Mouse (Mus musculus) forebrain, postnatal 0 days (tissue): Measurements from ENCODE around the gene Psenen. TPM values are rescaled to one million over a fixed set of nuclear protein-coding genes. Genes with fewer than 3 reads are reported as not detected.

Source experiments
- ATAC-seq: fragments of 200-750 bp; cut with Nextera tagmentation; 2 replicates; pipeline ENCODE4 v1.8.0; 2017; ENCODE audit warnings: mild to moderate bottlenecking, moderate library complexity
- DNase-seq: peaks from one replicate; pipeline ENCODE4 v3.0.0-alpha.2; 2015
- H3K27ac ChIP-seq: fragments of 300-500 bp; sonication (generic); 2 replicates; pipeline ENCODE4 v1.5.1; 2014; ENCODE audit warnings: low read depth, mild to moderate bottlenecking, antibody characterized with exemption, low read length, moderate library complexity, mixed read lengths
- H3K27me3 ChIP-seq: fragments of 300-500 bp; sonication (generic); 2 replicates; pipeline ENCODE4 v1.6.1; 2014; ENCODE audit warnings: mild to moderate bottlenecking, low read length, mixed read lengths; ENCODE audit not compliant: insufficient read depth
- H3K36me3 ChIP-seq: fragments of 300-500 bp; sonication (generic); 2 replicates; pipeline ENCODE4 v1.6.1; 2014; ENCODE audit warnings: mild to moderate bottlenecking, moderate library complexity; ENCODE audit not compliant: insufficient read depth
- H3K4me1 ChIP-seq: fragments of 300-500 bp; sonication (generic); 2 replicates; pipeline ENCODE4 v1.6.1; 2014; ENCODE audit warnings: antibody characterized with exemption; ENCODE audit not compliant: insufficient read depth
- H3K4me2 ChIP-seq: fragments of 300-500 bp; sonication (generic); 2 replicates; pipeline ENCODE4 v1.6.1; 2014; ENCODE audit warnings: low read depth, mild to moderate bottlenecking, moderate library complexity
- H3K4me3 ChIP-seq: fragments of 300-500 bp; sonication (generic); 2 replicates; pipeline ENCODE4 v1.5.1; 2014; ENCODE audit warnings: low read depth, low read length, mixed read lengths
- H3K9ac ChIP-seq: fragments of 300-500 bp; sonication (generic); 2 replicates; pipeline ENCODE4 v1.6.1; 2014; ENCODE audit warnings: mild to moderate bottlenecking
- H3K9me3 ChIP-seq: fragments of 300-500 bp; sonication (generic); 2 replicates; pipeline ENCODE4 v1.6.1; 2016; ENCODE audit warnings: low read length
- CTCF ChIP-seq: sonication (generic); IDR thresholded peaks from 2 replicates; pipeline ENCODE4 v1.5.1; 2016; ENCODE audit warnings: antibody characterized with exemption, control low read depth, low read depth
- WGBS: fragments of 180-500 bp; shearing (Covaris S2); extraction: QIAGEN DNeasy Blood & Tissue Kit; methylation state at CpG from one replicate; pipeline ENCODE4 v1.1.7; 2014; 5-methylcytosine and 5-hydroxymethylcytosine counted together
- polyA plus RNA-seq: library from polyadenylated mRNA; unstranded; fragments of >200 nt; fragmentation: Nextera tagmentation; extraction: Ambion mirVana; gene quantifications from 2 replicates; pipeline ENCODE4 v1.2.1, GENCODE M21; 2015
- total RNA-seq: library from RNA; depleted of rRNA; stranded (reverse); fragments of >200 nt; gene quantifications from 2 replicates; pipeline ENCODE4 v1.2.3, GENCODE M21; 2014

Gene Psenen
- total and polyA plus RNA-seq, 2 experiments from 2014 or later: 70.9 to 141 TPM

DNA sequence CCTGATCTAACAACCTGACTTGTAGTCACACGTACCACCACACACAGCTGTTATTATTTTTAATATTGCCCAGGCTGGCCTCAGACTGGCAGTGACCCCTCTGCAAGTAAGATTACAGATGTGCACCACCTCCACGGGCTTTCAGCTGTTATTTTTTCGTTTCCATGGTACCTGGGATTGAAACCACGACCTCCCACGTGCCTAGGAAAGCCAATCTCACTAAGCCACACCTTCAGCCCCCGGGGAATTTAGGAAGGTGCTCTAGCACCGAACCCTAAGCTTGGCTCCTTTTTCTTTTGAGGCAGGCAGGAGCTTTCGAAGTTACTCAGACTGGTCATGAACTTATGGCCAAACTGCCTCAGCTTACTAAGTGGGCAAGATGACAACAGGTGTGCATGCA lies 41.0 kb upstream of the Psenen start:
- no peak for DNase-seq
- no peak for TF ChIP-seq CTCF
- 60% methylated on average over 8 of the region's 8 CpGs for WGBS
- no peaks in the 10 kb centered on the region for H3K36me3 ChIP-seq
- no peaks in the 10 kb centered on the region for H3K9me3 ChIP-seq
- H3K4me2 ChIP-seq: no peak overlapping the region
- no peak overlapping the region for H3K27ac ChIP-seq
- ATAC-seq: no peak
- no peak overlapping the region for H3K9ac ChIP-seq
- no peaks in the 10 kb centered on the region for H3K27me3 ChIP-seq
- peaks cover 8% of the 10 kb centered on the region; the same call in 1 of the 2 replicates for H3K4me1 ChIP-seq
- H3K4me3 ChIP-seq: no peak overlapping the region

DNA sequence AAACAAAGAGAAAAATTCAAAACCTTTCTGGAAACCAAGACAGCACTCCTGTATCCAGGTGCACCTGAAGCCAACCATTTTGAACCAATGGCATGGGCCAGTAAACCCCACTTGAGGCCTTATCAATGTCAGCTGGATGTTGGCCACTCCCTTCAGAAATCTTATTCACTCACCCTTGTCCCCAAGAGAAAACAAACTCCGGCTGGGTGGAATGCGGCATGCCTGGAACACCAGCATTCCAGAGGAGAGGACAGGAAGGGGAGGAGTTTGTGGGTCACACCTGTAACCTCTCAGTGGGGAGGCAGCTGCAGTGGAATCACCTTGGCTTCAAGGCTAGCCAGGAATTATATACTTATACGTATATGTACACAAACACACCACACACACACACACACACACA lies 39.2 kb upstream of the Psenen start:
- 81% methylated on average over 3 of the region's 3 CpGs for WGBS
- Histone ChIP-seq H3K4me1 (peaks cover 8% of the 10 kb centered on the region; the same call in 1 of the 2 replicates), H3K27me3 (no peaks in the 10 kb centered on the region), H3K27ac (no peak overlapping the region), H3K9me3 (no peaks in the 10 kb centered on the region), H3K9ac (no peak overlapping the region), H3K4me3 (no peak overlapping the region), H3K36me3 (no peaks in the 10 kb centered on the region), H3K4me2 (no peak overlapping the region)
- ATAC-seq (no peak), DNase-seq (no peak)
- no peak for TF ChIP-seq CTCF

DNA sequence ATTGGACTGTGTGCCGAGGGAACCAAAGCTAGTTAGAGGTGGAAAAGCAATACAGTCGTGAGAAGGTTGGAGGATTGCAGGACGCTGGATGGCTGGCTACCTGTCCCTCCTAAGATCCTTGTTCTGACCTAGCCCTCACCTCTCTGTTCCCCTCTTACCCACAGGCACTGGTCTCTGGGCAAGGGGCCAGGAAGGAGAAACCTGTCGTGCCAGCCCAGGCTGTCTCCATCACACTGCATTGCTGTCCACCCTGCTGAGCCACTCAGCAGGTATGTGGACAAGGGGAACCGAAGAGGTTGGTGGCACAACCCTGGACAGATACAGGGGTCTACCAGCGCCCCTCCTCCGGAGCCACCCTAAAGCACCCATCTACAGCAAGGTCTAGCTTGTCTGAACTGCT lies 37.2 kb upstream of the Psenen start:
- peaks cover 8% of the 10 kb centered on the region; the same call in 1 of the 2 replicates for H3K4me1 ChIP-seq
- 65% methylated on average over 7 of the region's 7 CpGs for WGBS
- ATAC-seq: no peak; the same call in 1 of the 2 replicates

DNA sequence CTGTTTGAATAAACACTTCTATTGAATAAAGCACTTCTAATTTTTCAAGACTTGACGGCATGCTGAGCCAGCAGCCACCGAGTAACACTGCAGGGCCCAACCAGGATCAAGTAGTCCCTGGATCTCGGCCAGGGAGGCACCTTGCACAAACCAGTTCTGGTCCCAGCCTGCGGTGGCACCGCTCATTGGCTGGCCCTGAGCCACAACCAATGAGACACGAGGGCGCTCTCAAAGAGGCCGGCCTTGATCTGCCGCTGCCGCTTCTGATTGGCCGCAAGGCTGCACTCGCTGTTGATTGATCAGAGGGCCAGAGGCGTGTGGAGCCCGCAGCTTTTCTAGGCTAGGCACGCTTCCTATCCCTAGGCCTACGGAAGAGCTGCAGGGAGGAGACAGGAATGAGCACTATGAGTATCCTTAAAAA lies 36.5 kb upstream of the Psenen start:
- ATAC-seq: peak; percentile 99
- H3K9ac ChIP-seq: no peak overlapping the region
- no peaks in the 10 kb centered on the region for H3K36me3 ChIP-seq
- peak; percentile 95 for DNase-seq
- H3K4me3 ChIP-seq: 0 out of 2 replicates have a peak overlapping the region, but pooled peaks have one; percentile 11
- WGBS: 3% methylated on average over 16 of the region's 16 CpGs
- no peak overlapping the region for H3K27ac ChIP-seq
- H3K9me3 ChIP-seq: no peaks in the 10 kb centered on the region
- no peaks in the 10 kb centered on the region for H3K27me3 ChIP-seq
- peaks cover 8% of the 10 kb centered on the region; the same call in 1 of the 2 replicates for H3K4me1 ChIP-seq
- peak overlapping the region; percentile 38 for H3K4me2 ChIP-seq
- no peak for TF ChIP-seq CTCF

More for the DNA sequence above, 37.2 kb upstream of the Psenen start:
- no peak overlapping the region for H3K27ac ChIP-seq
- no peaks in the 10 kb centered on the region for H3K36me3 ChIP-seq
- H3K9ac ChIP-seq: no peak overlapping the region
- H3K4me3 ChIP-seq: no peak overlapping the region
- no peaks in the 10 kb centered on the region for H3K9me3 ChIP-seq
- no peak for TF ChIP-seq CTCF
- DNase-seq: no peak
- H3K4me2 ChIP-seq: peak overlapping the region; percentile 38; the same call in 1 of the 2 replicates
- no peaks in the 10 kb centered on the region for H3K27me3 ChIP-seq

- Histone ChIP-seq H3K4me2 (peak within 1 kb of the TSS; percentile 38), H3K36me3 (no peaks in the 10 kb centered on the region), H3K4me3 (0 out of 2 replicates have a peak within 1 kb of the TSS, but pooled peaks have one; percentile 11), H3K9ac (no peak within 1 kb of the TSS), H3K27ac (no peak within 1 kb of the TSS), H3K9me3 (no peaks in the 10 kb centered on the region), H3K4me1 (peaks cover 8% of the 10 kb centered on the region; the same call in 1 of the 2 replicates), H3K27me3 (no peaks in the 10 kb centered on the region)
- TF ChIP-seq CTCF: no peak
- ATAC-seq (no peak), DNase-seq (no peak)
- 95% methylated on average over 12 of the region's 12 CpGs for WGBS
Measured at GRCm38 (mm10) chr7:30598786-30599185, 35.4 kb upstream of the Psenen start, which contains the start of gene Zbtb32. Gene Zbtb32, minus strand, starts transcription at chr7:30598909.

GRCm38 (mm10) chr7:30596811-30597210 lies 33.4 kb upstream of the Psenen start:
- no peak for ATAC-seq
- DNase-seq: no peak
- no peaks in the 10 kb centered on the region for H3K9me3 ChIP-seq
- H3K4me3 ChIP-seq: no peak overlapping the region
- H3K27me3 ChIP-seq: no peaks in the 10 kb centered on the region
- 41% methylated on average over 5 of the region's 5 CpGs for WGBS
- H3K4me2 ChIP-seq: no peak overlapping the region
- no peak overlapping the region for H3K9ac ChIP-seq
- no peak overlapping the region for H3K27ac ChIP-seq
- H3K4me1 ChIP-seq: peaks cover 8% of the 10 kb centered on the region; the same call in 1 of the 2 replicates
- no peaks in the 10 kb centered on the region for H3K36me3 ChIP-seq
- no peak for TF ChIP-seq CTCF

GRCm38 (mm10) chr7:30596093-30596492 lies 32.7 kb upstream of the Psenen start:
- Histone ChIP-seq H3K27ac (no peak overlapping the region), H3K4me2 (no peak overlapping the region), H3K4me3 (no peak overlapping the region), H3K27me3 (no peaks in the 10 kb centered on the region), H3K9me3 (no peaks in the 10 kb centered on the region), H3K9ac (no peak overlapping the region), H3K4me1 (peaks cover 8% of the 10 kb centered on the region; the same call in 1 of the 2 replicates), H3K36me3 (no peaks in the 10 kb centered on the region)
- DNase-seq (no peak), ATAC-seq (no peak)
- no peak for TF ChIP-seq CTCF
- 81% methylated on average over 5 of the region's 5 CpGs for WGBS
